ENCODE assay signal across 24 mouse cellular contexts in the genomic region with DNA sequence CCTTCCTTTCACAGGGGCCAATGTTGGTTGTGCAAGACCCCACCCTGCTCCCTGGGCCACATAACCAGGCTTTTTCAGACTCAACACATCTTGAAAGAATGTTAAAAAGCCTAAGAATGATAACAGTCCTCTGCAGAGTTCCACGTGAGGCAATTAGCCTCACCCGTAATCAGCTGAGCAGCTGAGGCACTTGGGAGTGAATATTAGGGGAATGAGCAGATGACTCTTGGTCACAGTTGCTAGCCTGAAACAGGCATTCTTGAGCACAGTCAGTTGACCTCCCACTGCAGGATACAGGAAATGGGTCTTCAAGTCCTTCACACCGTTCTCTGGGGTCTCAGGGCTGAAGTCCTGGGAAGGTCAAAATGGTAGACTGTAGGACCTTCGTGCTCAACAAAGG. TPM values are rescaled to one million over a fixed set of nuclear protein-coding genes. Genes with fewer than 3 reads are reported as not detected.
DNase-seq lines count a peak whose midpoint lies in the region; ATAC-seq and TF ChIP-seq lines count a peak whose summit lies in the region.
"Had no signal": no experiment of that assay in that cellular context is flagged by ENCODE, and none has a peak within 500 bp of the region (broad histone marks: within the 10 kb centered on the region; RNA-seq: fewer than 3 reads in every experiment).

No protein-coding gene starts in this region.

- 0 out of 2 replicates have a peak, but pooled peaks have one; percentile 34 for ATAC-seq in heart, postnatal 0 days (ENCODE audit: insufficient read depth, low read depth)
- ATAC-seq in forebrain, embryonic 12.5 days (ENCODE audit: low FRiP score), result no peak
- ATAC-seq: forebrain, embryonic 15.5 days had no signal

- no peak for TF ChIP-seq EP300 in heart, postnatal 0 days (IDR thresholded peaks at IDR 0.05; ENCODE audit: low read depth)
- peak; percentile 65 for TF ChIP-seq EP300 in ES-Bruce4 (IDR thresholded peaks at IDR 0.05; ENCODE audit: insufficient read depth, low read depth, low read length)

- no peak overlapping the region for H3K4me2 ChIP-seq in heart, postnatal 0 days (ENCODE audit: low read depth, low read length)
- H3K4me2 ChIP-seq in forebrain, embryonic 12.5 days, result no peak overlapping the region
- H3K4me2 ChIP-seq: embryonic facial prominence, embryonic 15.5 days; forebrain, embryonic 15.5 days; hindbrain, embryonic 15.5 days had no signal

- TF ChIP-seq POLR2A in ES-Bruce4 (IDR thresholded peaks at IDR 0.05; ENCODE audit: insufficient read depth, low read length), result no peak

- H3K4me1 ChIP-seq in heart, postnatal 0 days (ENCODE audit: control insufficient read depth, insufficient read depth), result peaks cover 5% of the 10 kb centered on the region; the same call in 1 of the 2 replicates
- H3K4me1 ChIP-seq in ES-Bruce4 (ENCODE audit: control insufficient read depth, insufficient read depth, low read length) (peaks cover 13% of the 10 kb centered on the region), ES-E14 (ENCODE audit: control insufficient read depth in 2 of 2, insufficient read depth in 2 of 2, low read length in 2 of 2, poor library complexity in 1 of 2) (peaks cover 11 to 26% of the 10 kb centered on the region in 2 experiments; a peak in 3 of 4 replicates)
- H3K4me1 ChIP-seq in forebrain, embryonic 12.5 days, result no peaks in the 10 kb centered on the region
- H3K4me1 ChIP-seq: embryonic facial prominence, embryonic 15.5 days; forebrain, embryonic 15.5 days; hindbrain, embryonic 15.5 days had no signal

- in situ Hi-C loops in ES-E14 (cut with MboI; ENCODE audit: low sequenced_read_pairs in 2 of 2, unreplicated experiment in 2 of 2), result no loop called here

- H3K4me3 ChIP-seq in heart, postnatal 0 days (ENCODE audit: low read depth, low read length), result no peak overlapping the region
- H3K4me3 ChIP-seq in ES-Bruce4 (ENCODE audit: low read depth, low read length), result no peak overlapping the region
- no peak overlapping the region for H3K4me3 ChIP-seq in ES-E14 (ENCODE audit: insufficient read depth in 1 of 2, low read depth in 1 of 2, low read length in 2 of 2, poor library complexity in 1 of 2, severe bottlenecking in 1 of 2)
- no peak overlapping the region for H3K4me3 ChIP-seq in macrophage (ENCODE audit: inconsistent target)
- no peak overlapping the region for H3K4me3 ChIP-seq in forebrain, embryonic 12.5 days (replicated peaks)
- H3K4me3 ChIP-seq: embryonic facial prominence, embryonic 15.5 days; erythroblast, embryonic 14.5 days; forebrain, embryonic 10.5 days; forebrain, embryonic 15.5 days; heart, embryonic 10.5 days; hindbrain, embryonic 15.5 days had no signal

- 58% methylated on average over 4 of the region's 4 CpGs for WGBS in heart, postnatal 0 days
- 96% methylated on average over 4 of the region's 4 CpGs for WGBS in macrophage (ENCODE audit: missing documents)
- WGBS in forebrain, embryonic 12.5 days, result 89% methylated on average over 4 of the region's 4 CpGs

- no peak for DNase-seq in heart, postnatal 0 days (ENCODE audit: low spot score)
- no peak for DNase-seq in heart, postnatal 14 days
- peak; percentile 35 for DNase-seq in ES-E14 (ENCODE audit: low read depth, low spot score)
- DNase-seq in spleen, adult 12 weeks (ENCODE audit: low spot score), result no peak
- DNase-seq: adrenal gland, postnatal 10 days; cerebellum, adult 11 months; cerebellum, adult 8-10 months; cerebellum, postnatal 14 days; embryo, embryonic 11 days; gastrocnemius, postnatal 36 days; heart, adult 11 months; heart, postnatal 36 days; kidney, adult 11 months had no signal

- H3K79me2 ChIP-seq in macrophage (ENCODE audit: inconsistent target), result no peaks in the 10 kb centered on the region

- TF ChIP-seq CTCF in heart, postnatal 0 days (IDR thresholded peaks at IDR 0.05; ENCODE audit: low read depth), result no peak
- no peak for TF ChIP-seq CTCF in ES-Bruce4 (IDR thresholded peaks at IDR 0.05; ENCODE audit: low read depth, low read length)

- no peak overlapping the region for H3K9ac ChIP-seq in heart, postnatal 0 days (replicated peaks; ENCODE audit: low read depth, low read length)
- no peak overlapping the region for H3K9ac ChIP-seq in ES-Bruce4 (ENCODE audit: low read depth, poor library complexity, severe bottlenecking)
- no peak overlapping the region for H3K9ac ChIP-seq in ES-E14 (ENCODE audit: insufficient read depth, low read depth, low read length, poor library complexity, severe bottlenecking)
- H3K9ac ChIP-seq in forebrain, embryonic 12.5 days, result no peak overlapping the region
- H3K9ac ChIP-seq: embryonic facial prominence, embryonic 15.5 days; forebrain, embryonic 15.5 days; hindbrain, embryonic 15.5 days had no signal

- H3K9me3 ChIP-seq in heart, postnatal 0 days (replicated peaks; ENCODE audit: control insufficient read depth, low read length), result no peaks in the 10 kb centered on the region
- H3K9me3 ChIP-seq in ES-Bruce4 (replicated peaks; ENCODE audit: control insufficient read depth, insufficient read depth, low read length, poor library complexity, severe bottlenecking) (peaks cover 14% of the 10 kb centered on the region), ES-E14 (ENCODE audit: control insufficient read depth, insufficient read depth, low read depth, low read length) (no peaks in the 10 kb centered on the region)
- H3K9me3 ChIP-seq in forebrain, embryonic 12.5 days, result no peaks in the 10 kb centered on the region
- H3K9me3 ChIP-seq: embryonic facial prominence, embryonic 15.5 days; forebrain, embryonic 10.5 days; forebrain, embryonic 15.5 days; heart, embryonic 10.5 days; hindbrain, embryonic 15.5 days had no signal

- H3K36me3 ChIP-seq in heart, postnatal 0 days (replicated peaks; ENCODE audit: control insufficient read depth, insufficient read depth, low read length), result peaks cover 91% of the 10 kb centered on the region
- H3K36me3 ChIP-seq in ES-Bruce4 (ENCODE audit: control insufficient read depth, insufficient read depth, low read length, poor library complexity, severe bottlenecking), result peaks cover 28% of the 10 kb centered on the region
- peaks cover 18% of the 10 kb centered on the region for H3K36me3 ChIP-seq in ES-E14 (ENCODE audit: control insufficient read depth, insufficient read depth, low read length, poor library complexity, severe bottlenecking)
- H3K36me3 ChIP-seq in macrophage (ENCODE audit: inconsistent target), result no peaks in the 10 kb centered on the region
- no peaks in the 10 kb centered on the region for H3K36me3 ChIP-seq in forebrain, embryonic 12.5 days (replicated peaks)

- intact Hi-C loops in heart, postnatal 14 days (cut with DNase I), result loop anchor here (10.0 kb wide), 1 partner anchor 167 kb away; a partner anchor contains a TSS

- no peak overlapping the region for H3K27ac ChIP-seq in heart, postnatal 0 days (ENCODE audit: low read depth)
- H3K27ac ChIP-seq in ES-Bruce4 (ENCODE audit: insufficient read depth, low read length) (no peak overlapping the region), ES-E14 (ENCODE audit: insufficient read depth, low read depth, low read length, poor library complexity, severe bottlenecking) (peak overlapping the region; percentile 34), macrophage (peak overlapping the region; percentile 75; the same call in 1 of the 2 replicates)
- H3K27ac ChIP-seq in forebrain, embryonic 12.5 days, result no peak overlapping the region
- H3K27ac ChIP-seq: embryonic facial prominence, embryonic 15.5 days; forebrain, embryonic 10.5 days; forebrain, embryonic 15.5 days; heart, embryonic 10.5 days; hindbrain, embryonic 15.5 days had no signal

- H3K27me3 ChIP-seq in heart, postnatal 0 days (ENCODE audit: control insufficient read depth, insufficient read depth, low read length), result no peaks in the 10 kb centered on the region
- no peaks in the 10 kb centered on the region for H3K27me3 ChIP-seq in ES-Bruce4 (ENCODE audit: control insufficient read depth, insufficient read depth, low read length, poor library complexity, severe bottlenecking)
- H3K27me3 ChIP-seq in forebrain, embryonic 12.5 days, result no peaks in the 10 kb centered on the region
- H3K27me3 ChIP-seq: embryonic facial prominence, embryonic 15.5 days; forebrain, embryonic 15.5 days; hindbrain, embryonic 15.5 days had no signal

TF ChIP-seq in ES-E14, 5 proteins besides CTCF, POLR2A, EP300 and RAD21:
- TF ChIP-seq CHD2 (IDR thresholded peaks at IDR 0.05; ENCODE audit: low read depth, low read length) (0 out of 2 replicates have a peak, but pooled peaks have one; percentile 31), HCFC1 (IDR thresholded peaks at IDR 0.05; ENCODE audit: borderline replicate concordance, insufficient read depth, low read length) (no peak)

RNA-seq across cellular contexts. Expression of a gene that starts 44.6 kb away (rescaled TPM):
- 3.0 and 10.9 TPM in 2 replicates for total RNA-seq in heart, postnatal 0 days (2014; rRNA removed; ENCODE audit: low replicate concordance)
- polyA plus RNA-seq in heart, postnatal 0 days (2015; fragmentation: Nextera tagmentation; extraction: Ambion mirVana), result 2.1 and 2.5 TPM in 2 replicates
- under 1 TPM; 0.07 to 0.24 TPM for total RNA-seq in heart, postnatal 14 days (2021)
- polyA plus RNA-seq in ES-Bruce4 (2011; ENCODE audit: insufficient read depth, insufficient read length, low read depth, missing spikeins), result 3.6 and 4.1 TPM in 2 replicates
- 1.7 and 2.1 TPM in 2 replicates for total RNA-seq in ES-E14 (2012; rRNA removed)
- not detected for total RNA-seq in macrophage (2018; cell fraction: chromatin; rRNA removed)
- total RNA-seq in macrophage (2018; cell fraction: cytosol; rRNA removed), result under 1 TPM in 5 of 26 experiments, not detected in 21; 0.03 to 0.09 (median 0.04) TPM
- not detected for total RNA-seq in macrophage (2018; cell fraction: nucleus; rRNA removed)
- polyA plus RNA-seq in macrophage (2018), result not detected in 3 replicates
- 0.59 and 0.84 TPM in 2 replicates for polyA plus RNA-seq in forebrain, embryonic 12.5 days (2016; fragmentation: Nextera tagmentation; extraction: Ambion mirVana)
- total RNA-seq: common myeloid progenitor, adult 5-6 weeks; gastrocnemius, adult 8-10 months had no signal
- polyA plus RNA-seq: erythroblast, embryonic 14.5 days had no signal

Comparison
In these comparisons a context has a peak if more than half of its experiments do, and no peak if none do; other contexts are left out.
1. H3K27ac ChIP-seq: peak in ES-E14 (single experiment) and macrophage (single experiment); none in heart, postnatal 0 days (single experiment), ES-Bruce4 (single experiment) and forebrain, embryonic 12.5 days (single experiment).